Mouse (Mus musculus) neural tube, embryonic 11.5 days (tissue): ENCODE measurements around the gene Wdr62. TPM values are rescaled to one million over a fixed set of nuclear protein-coding genes. Genes with fewer than 3 reads are reported as not detected.
"Not testable (repeated sequence)": the region's sequence is repeated elsewhere in the genome, so short reads cannot be mapped to it uniquely, and the experiment has no call there.

Experiments
- ATAC-seq: fragments of 200-750 bp; cut with Nextera tagmentation; 2 replicates; pipeline ENCODE4 v1.8.0; 2017; ENCODE audit warnings: moderate number of reproducible peaks, mild to moderate bottlenecking, moderate TSS enrichment, moderate library complexity; ENCODE audit not compliant: insufficient read depth, low FRiP score, low TSS enrichment
- DNase-seq: peaks from one replicate; pipeline ENCODE4 v3.0.0-alpha.2; 2015; ENCODE audit warnings: low spot score
- H3K27ac ChIP-seq: fragments of 300-500 bp; sonication (generic); 2 replicates; pipeline ENCODE4 v1.5.1; 2014; ENCODE audit warnings: low read depth, mild to moderate bottlenecking, low read length
- H3K27me3 ChIP-seq: fragments of 300-500 bp; sonication (generic); 2 replicates; pipeline ENCODE4 v1.6.1; 2014; ENCODE audit warnings: mild to moderate bottlenecking, low read length, mixed read lengths; ENCODE audit not compliant: control insufficient read depth, insufficient read depth
- H3K36me3 ChIP-seq: fragments of 300-500 bp; sonication (generic); 2 replicates; pipeline ENCODE4 v1.6.1; 2014; ENCODE audit warnings: mild to moderate bottlenecking, low read length, moderate library complexity, mixed read lengths; ENCODE audit not compliant: control insufficient read depth, insufficient read depth
- H3K4me1 ChIP-seq: fragments of 300-500 bp; sonication (generic); 2 replicates; pipeline ENCODE4 v1.6.1; 2014; ENCODE audit warnings: low read length, mixed read lengths; ENCODE audit not compliant: control insufficient read depth, insufficient read depth
- H3K4me2 ChIP-seq: fragments of 300-500 bp; sonication (generic); 2 replicates; pipeline ENCODE4 v1.6.1; 2014; ENCODE audit warnings: low read depth, mild to moderate bottlenecking, moderate library complexity
- H3K4me3 ChIP-seq: fragments of 300-500 bp; sonication (generic); 2 replicates; pipeline ENCODE4 v1.5.1; 2014; ENCODE audit warnings: low read depth, low read length
- H3K9ac ChIP-seq: fragments of 300-500 bp; sonication (generic); 2 replicates; pipeline ENCODE4 v1.6.1; 2014; ENCODE audit warnings: mild to moderate bottlenecking, low read length
- H3K9me3 ChIP-seq: fragments of 300-500 bp; sonication (generic); 2 replicates; pipeline ENCODE4 v1.6.1; 2016; ENCODE audit warnings: low read length; ENCODE audit not compliant: control insufficient read depth
- WGBS: fragments of 180-500 bp; shearing (Covaris S2); extraction: QIAGEN DNeasy Blood & Tissue Kit; methylation state at CpG from one replicate; pipeline ENCODE4 v1.1.7; 2014; 5-methylcytosine and 5-hydroxymethylcytosine counted together
- polyA plus RNA-seq: library from polyadenylated mRNA; unstranded; fragments of >200 nt; fragmentation: Nextera tagmentation; extraction: Ambion mirVana; gene quantifications from 2 replicates; pipeline ENCODE4 v1.2.1, GENCODE M21; 2014

Gene Wdr62
- polyA plus RNA-seq, 1 experiment from 2014 or later, result 12.5 TPM

DNA sequence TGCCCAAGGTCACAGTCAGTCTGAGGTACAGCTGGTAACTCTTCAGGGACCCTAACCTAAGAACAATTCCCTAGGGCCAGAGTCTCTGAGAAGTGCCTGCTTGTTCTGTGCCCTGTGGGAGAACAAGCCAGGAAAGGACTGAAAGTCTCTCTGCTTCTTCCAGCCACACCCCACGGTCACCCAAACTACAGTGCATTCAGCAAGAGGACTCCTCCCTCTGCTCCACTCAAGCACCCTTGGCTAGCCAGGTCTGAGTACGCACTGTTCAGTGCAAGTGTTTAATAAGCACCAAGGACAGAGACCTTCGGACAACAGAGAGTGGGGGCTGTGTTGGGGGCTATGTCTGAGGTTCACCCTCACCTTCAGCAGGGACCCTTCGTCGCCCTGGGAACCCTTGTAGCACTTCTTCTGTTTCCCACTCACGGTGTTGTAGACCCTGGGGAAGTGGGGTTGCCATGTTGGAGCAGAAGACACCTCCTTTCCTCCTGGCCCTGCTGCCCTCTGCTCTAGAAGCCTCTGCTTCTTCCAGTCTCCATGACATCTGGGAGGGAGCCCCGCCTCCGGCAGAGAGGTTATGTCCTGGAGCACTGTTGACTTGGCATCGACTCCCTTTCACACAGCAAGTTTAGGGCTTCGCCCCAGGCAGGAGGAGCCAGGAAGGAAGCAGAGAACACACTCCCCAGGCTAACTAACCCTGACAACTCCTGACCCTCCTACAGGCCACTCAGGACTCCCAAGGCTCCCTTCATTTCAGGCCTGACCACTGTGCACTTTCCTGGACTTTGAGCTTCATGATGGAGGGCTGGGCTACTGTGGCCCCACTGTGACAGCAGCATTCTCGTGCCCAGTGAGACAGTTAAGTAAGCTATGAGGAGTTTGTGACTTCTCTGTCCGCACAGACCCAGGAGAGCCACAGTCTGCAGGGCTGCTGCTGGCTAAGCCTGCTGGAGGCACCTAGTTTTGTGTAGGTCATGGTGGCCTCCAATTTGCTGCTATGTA is 28.0 kb downstream of the Wdr62 start:
- no peaks in the 10 kb centered on the region; the same call in 1 of the 2 replicates for H3K36me3 ChIP-seq
- H3K4me3 ChIP-seq, result no peak overlapping the region
- no peak overlapping the region for H3K27ac ChIP-seq
- ATAC-seq, result no peak
- no peak overlapping the region for H3K4me2 ChIP-seq
- no peak overlapping the region for H3K9ac ChIP-seq
- no peaks in the 10 kb centered on the region for H3K4me1 ChIP-seq
- DNase-seq, result no peak
- WGBS, result 83% methylated on average over 12 of the region's 12 CpGs
- H3K9me3 ChIP-seq, result no peaks in the 10 kb centered on the region
- no peaks in the 10 kb centered on the region for H3K27me3 ChIP-seq

DNA sequence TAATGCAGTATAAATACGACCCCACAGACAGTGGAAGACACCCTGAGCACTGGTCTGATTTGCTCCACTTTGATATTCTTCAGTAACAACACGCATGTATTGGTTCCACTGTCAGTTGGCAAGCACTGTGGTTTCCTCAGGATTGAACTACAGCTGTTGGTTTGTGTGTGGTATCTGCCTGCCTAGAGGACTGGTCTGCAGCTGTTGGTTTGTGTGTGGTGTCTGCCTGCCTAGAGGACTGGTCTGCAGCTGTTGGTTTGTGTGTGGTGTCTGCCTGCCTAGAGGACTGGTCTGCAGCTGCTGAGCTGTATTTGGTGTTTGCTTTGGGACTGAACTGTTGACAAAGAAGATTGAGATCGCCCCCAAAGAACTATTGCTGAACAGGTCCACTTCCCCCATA is 42.8 kb downstream of the Wdr62 start:
- 83% methylated on average over 3 of the region's 3 CpGs for WGBS
- H3K9me3 ChIP-seq, H3K27me3 ChIP-seq, H3K36me3 ChIP-seq, H3K4me3 ChIP-seq, H3K9ac ChIP-seq, H3K27ac ChIP-seq, ATAC-seq, H3K4me2 ChIP-seq, H3K4me1 ChIP-seq, DNase-seq: not testable (repeated sequence)

DNA sequence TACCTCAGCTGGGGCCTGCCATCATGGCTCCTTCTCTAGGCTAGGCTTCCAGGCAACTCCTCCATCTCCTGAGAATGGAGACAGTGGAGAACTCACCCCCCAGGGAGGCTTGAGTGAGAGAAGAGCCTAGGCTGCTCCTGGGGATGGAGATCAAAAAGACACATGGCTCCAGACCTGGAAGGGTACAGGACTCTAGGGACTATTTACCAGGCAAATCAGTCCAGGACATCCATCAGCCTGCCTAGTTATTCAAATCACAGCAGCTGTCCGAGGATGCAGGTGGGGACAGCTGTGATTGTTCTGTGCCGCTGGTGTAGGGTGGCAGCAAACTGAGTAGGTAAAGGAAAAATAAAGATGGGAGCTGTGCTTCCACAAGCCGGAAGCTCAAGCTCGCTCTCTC is 44.6 kb downstream of the Wdr62 start, which contains the start of gene Ovol3:
Gene Ovol3, minus strand, starts transcription at position 101 of the 400 bp plus-strand sequence.
- Histone ChIP-seq H3K36me3 (peaks cover 2% of the 10 kb centered on the region), H3K9me3 (no peaks in the 10 kb centered on the region), H3K27me3 (no peaks in the 10 kb centered on the region), H3K9ac (no peak within 1 kb of the TSS), H3K4me1 (peaks cover 8% of the 10 kb centered on the region), H3K27ac (no peak within 1 kb of the TSS), H3K4me2 (no peak within 1 kb of the TSS), H3K4me3 (no peak within 1 kb of the TSS)
- no peak for ATAC-seq
- no peak for DNase-seq
- WGBS, result 89% methylated on average over 4 of the region's 4 CpGs

DNA sequence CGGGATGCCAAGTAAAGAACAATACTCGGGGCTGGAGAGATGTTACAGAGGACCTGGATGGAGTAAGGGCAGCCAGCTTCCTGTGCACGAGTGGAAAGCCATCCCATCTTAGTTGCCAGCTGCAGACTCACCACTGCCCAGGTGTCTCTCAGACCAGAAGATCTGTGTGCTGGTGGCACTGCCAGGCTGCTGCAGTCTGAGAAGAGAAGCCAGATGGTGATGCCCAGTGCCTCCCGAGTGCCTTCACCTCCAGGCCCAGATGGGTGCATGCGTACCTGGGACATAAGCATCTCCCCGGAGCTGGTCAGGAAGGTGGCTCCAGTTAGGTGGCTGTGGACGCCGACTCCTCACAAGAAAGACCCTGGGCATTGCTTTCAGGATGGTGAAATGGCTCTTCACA is 45.1 kb downstream of the Wdr62 start:
- Histone ChIP-seq H3K27ac (no peak overlapping the region), H3K9ac (no peak overlapping the region), H3K4me1 (peaks cover 10% of the 10 kb centered on the region), H3K27me3 (no peaks in the 10 kb centered on the region), H3K36me3 (peaks cover 2% of the 10 kb centered on the region), H3K4me3 (no peak overlapping the region), H3K4me2 (no peak overlapping the region), H3K9me3 (no peaks in the 10 kb centered on the region)
- no peak for DNase-seq
- WGBS, result 92% methylated on average over 8 of the region's 8 CpGs
- ATAC-seq, result no peak

- no peak overlapping the region for H3K4me3 ChIP-seq
- ATAC-seq (no peak), DNase-seq (no peak)
- no peak overlapping the region for H3K27ac ChIP-seq
- H3K9ac ChIP-seq, result no peak overlapping the region
- H3K27me3 ChIP-seq, result no peaks in the 10 kb centered on the region
- peaks cover 5% of the 10 kb centered on the region for H3K36me3 ChIP-seq
- H3K4me1 ChIP-seq, result peaks cover 10% of the 10 kb centered on the region
- H3K9me3 ChIP-seq, result no peaks in the 10 kb centered on the region
- 93% methylated on average over 15 of the region's 15 CpGs for WGBS
- no peak overlapping the region for H3K4me2 ChIP-seq
Measured at GRCm38 (mm10) chr7:30234276-30234858, 45.9 kb downstream of the Wdr62 start.

DNA sequence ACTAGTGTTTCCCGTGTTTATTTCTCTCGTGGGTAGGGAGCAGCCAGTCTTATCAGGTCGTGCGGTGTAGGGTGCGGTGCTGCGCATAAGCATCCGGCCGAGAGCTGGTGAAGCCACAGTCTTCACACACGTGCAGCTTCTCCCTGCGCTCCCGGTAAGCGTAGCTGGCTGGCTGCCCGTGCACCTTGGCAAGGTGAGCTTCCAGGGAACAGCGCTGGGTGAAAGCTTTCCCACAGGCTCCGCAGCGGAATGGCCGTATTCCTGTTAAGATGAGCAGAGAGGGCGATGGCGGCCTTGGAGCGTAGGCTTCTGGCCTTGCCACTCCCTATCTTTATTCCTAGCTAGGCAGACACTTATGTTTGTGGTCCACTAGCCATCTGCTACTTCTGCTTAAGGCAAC is 46.8 kb downstream of the Wdr62 start:
- H3K27me3 ChIP-seq, result no peaks in the 10 kb centered on the region
- DNase-seq (no peak), ATAC-seq (no peak)
- peak overlapping the region; percentile 70 for H3K4me2 ChIP-seq
- H3K27ac ChIP-seq, result no peak overlapping the region
- no peak overlapping the region; the same call in 1 of the 2 replicates for H3K4me3 ChIP-seq
- H3K4me1 ChIP-seq, result peaks cover 10% of the 10 kb centered on the region
- H3K36me3 ChIP-seq, result peaks cover 5% of the 10 kb centered on the region
- WGBS, result 90% methylated on average over 20 of the region's 20 CpGs
- no peaks in the 10 kb centered on the region for H3K9me3 ChIP-seq
- H3K9ac ChIP-seq, result no peak overlapping the region

DNA sequence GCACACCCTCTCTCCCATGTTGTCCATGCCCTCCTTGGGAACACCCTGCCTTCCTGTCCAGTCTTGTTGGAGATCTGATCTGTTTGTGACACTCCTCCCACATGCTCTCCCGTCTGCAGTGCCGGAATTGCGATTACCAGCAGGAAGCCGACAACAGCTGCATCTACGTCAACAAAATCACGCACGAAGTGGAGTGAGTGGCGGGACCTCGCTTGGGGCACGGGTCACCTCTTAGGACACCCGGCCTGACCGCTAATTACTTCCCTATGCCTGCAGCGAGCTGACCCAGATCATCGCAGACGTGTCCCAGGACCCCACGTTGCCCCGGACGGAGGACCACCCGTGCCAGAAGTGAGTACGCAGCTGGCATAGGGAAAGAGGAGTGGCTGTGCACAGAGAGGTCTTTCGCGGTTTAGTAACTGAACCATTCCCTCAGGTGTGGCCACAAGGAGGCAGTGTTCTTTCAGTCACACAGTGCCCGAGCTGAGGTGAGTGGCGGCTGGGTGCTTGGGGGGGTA is 47.5 kb downstream of the Wdr62 start:
- H3K9ac ChIP-seq, result peak overlapping the region; percentile 73
- 8% methylated on average over 24 of the region's 24 CpGs for WGBS
- H3K4me3 ChIP-seq, result peak overlapping the region; percentile 74
- no peaks in the 10 kb centered on the region for H3K27me3 ChIP-seq
- peak overlapping the region; percentile 70 for H3K4me2 ChIP-seq
- DNase-seq (peak; percentile 65), ATAC-seq (peak; percentile 21; the same call in 1 of the 2 replicates)
- H3K36me3 ChIP-seq, result peaks cover 7% of the 10 kb centered on the region
- H3K27ac ChIP-seq, result peak overlapping the region; percentile 81
- H3K9me3 ChIP-seq, result no peaks in the 10 kb centered on the region
- H3K4me1 ChIP-seq, result peaks cover 10% of the 10 kb centered on the region

DNA sequence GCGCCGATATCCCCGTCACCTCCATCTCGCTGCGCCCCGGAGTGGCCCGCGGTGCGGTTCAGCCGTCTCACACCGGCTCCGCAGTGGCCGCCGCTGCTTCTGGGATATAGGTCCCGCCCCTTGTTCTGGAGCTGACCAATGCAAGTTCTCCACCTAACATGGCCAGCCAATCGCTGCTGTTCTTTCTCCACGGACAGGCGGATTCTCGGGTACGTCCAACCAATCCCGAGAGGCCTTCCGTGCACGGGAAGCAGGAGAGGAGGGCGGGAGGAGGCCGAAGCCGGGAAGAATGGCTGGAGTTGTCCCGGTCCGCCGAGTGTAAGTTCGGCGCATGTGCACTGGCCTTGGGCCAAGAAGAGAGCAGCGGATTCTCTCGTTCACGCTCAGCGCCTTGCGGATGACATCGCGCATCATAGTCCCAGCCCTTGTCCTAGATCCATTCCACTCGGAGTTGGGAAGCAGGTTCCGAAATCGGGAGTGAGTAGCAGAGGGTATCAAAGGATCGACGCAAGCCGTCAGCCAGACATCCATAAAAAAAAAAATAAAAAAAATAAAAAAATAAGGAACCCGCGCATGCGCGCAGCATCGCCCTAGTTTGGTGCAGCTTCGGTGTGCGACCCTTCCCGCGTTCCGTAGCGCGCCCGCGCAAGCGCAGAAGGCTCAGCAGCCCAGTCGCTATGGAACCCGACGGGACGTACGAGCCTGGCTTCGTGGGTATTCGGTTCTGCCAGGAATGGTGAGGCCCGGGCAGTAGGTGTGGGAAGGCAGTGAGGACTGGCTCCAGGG is 48.4 kb downstream of the Wdr62 start, which contains the start of the genes Polr2i and Tbcb:
Gene Polr2i, plus strand, starts transcription at position 280 of the 786 bp plus-strand sequence.
Gene Tbcb, minus strand, starts transcription at position 604 of the 786 bp plus-strand sequence.
- peak within 1 kb of the TSS; percentile 74 for H3K4me3 ChIP-seq
- under 1% methylated on average over 67 of the region's 67 CpGs for WGBS
- H3K9ac ChIP-seq, result peak within 1 kb of the TSS; percentile 73
- peak within 1 kb of the TSS; percentile 81 for H3K27ac ChIP-seq
- H3K4me2 ChIP-seq, result peak within 1 kb of the TSS; percentile 73
- DNase-seq (peak; percentile 97), ATAC-seq (peak; percentile 96)
- H3K9me3 ChIP-seq, result no peaks in the 10 kb centered on the region
- H3K36me3 ChIP-seq, result peaks cover 9% of the 10 kb centered on the region
- no peaks in the 10 kb centered on the region for H3K27me3 ChIP-seq
- peaks cover 10% of the 10 kb centered on the region for H3K4me1 ChIP-seq
